Mouse (Mus musculus): ENCODE results near the gene Sec23ip.

- TF ChIP-seq CTCF (conservative IDR thresholded peaks at IDR 0.05 in 1 of 2, IDR thresholded peaks at IDR 0.05 in 1 of 2; ENCODE audit: low read depth in 2 of 2, low read length in 2 of 2) = no peak
- no peak for TF ChIP-seq POLR2A (IDR thresholded peaks at IDR 0.05; ENCODE audit: low read depth, low read length)
- TF ChIP-seq USF1 (IDR thresholded peaks at IDR 0.05; ENCODE audit: low read depth, low read length) = no peak
- no peak for TF ChIP-seq MXI1 (IDR thresholded peaks at IDR 0.05; ENCODE audit: low read depth, low read length)
- no peak for TF ChIP-seq EP300 (IDR thresholded peaks at IDR 0.05; ENCODE audit: low read length)
- TF ChIP-seq UBTF (IDR thresholded peaks at IDR 0.05; ENCODE audit: low read depth, low read length) = no peak
- no peak for TF ChIP-seq ZC3H11A (IDR thresholded peaks at IDR 0.05; ENCODE audit: low read depth, low read length)
- no peak for TF ChIP-seq RAD21 (IDR thresholded peaks at IDR 0.05; ENCODE audit: low read depth, low read length)
- TF ChIP-seq JUND (conservative IDR thresholded peaks at IDR 0.05; ENCODE audit: low read depth, low read length) = no peak
Observed at GRCm38 (mm10) chr7:128727701-128728100, 17.0 kb upstream of the Sec23ip start.

Data from CH12.LX (cell line).